Mouse (Mus musculus) hindbrain, embryonic 12.5 days (tissue): ENCODE results near the gene Opn1sw. TPM values are rescaled to one million over a fixed set of nuclear protein-coding genes. Genes with fewer than 3 reads are reported as not detected.
"Not testable (repeated sequence)": the region's sequence is repeated elsewhere in the genome, so short reads cannot be mapped to it uniquely, and the experiment has no call there.

Source experiments
- ATAC-seq: fragments of 200-750 bp; cut with Nextera tagmentation; 2 replicates; pipeline ENCODE4 v1.8.0; 2017; ENCODE audit warnings: moderate TSS enrichment; ENCODE audit not compliant: low FRiP score
- H3K27ac ChIP-seq: fragments of 300-500 bp; sonication (generic); 2 replicates; pipeline ENCODE4 v1.5.1; 2016; ENCODE audit warnings: mild to moderate bottlenecking
- H3K27me3 ChIP-seq: fragments of 300-500 bp; sonication (generic); 2 replicates; pipeline ENCODE4 v1.6.1; 2016; ENCODE audit warnings: mild to moderate bottlenecking
- H3K36me3 ChIP-seq: fragments of 300-500 bp; sonication (generic); 2 replicates; pipeline ENCODE4 v1.6.1; 2016; ENCODE audit warnings: mild to moderate bottlenecking
- H3K4me1 ChIP-seq: fragments of 300-500 bp; sonication (generic); 2 replicates; pipeline ENCODE4 v1.6.1; 2016
- H3K4me2 ChIP-seq: fragments of 300-500 bp; sonication (generic); replicated peaks from 2 replicates; pipeline ENCODE4 v1.6.1; 2016; ENCODE audit warnings: mild to moderate bottlenecking
- H3K4me3 ChIP-seq: fragments of 300-500 bp; sonication (generic); 2 replicates; pipeline ENCODE4 v1.5.1; 2016; ENCODE audit warnings: mild to moderate bottlenecking
- H3K9ac ChIP-seq: fragments of 300-500 bp; sonication (generic); 2 replicates; pipeline ENCODE4 v1.6.1; 2016; ENCODE audit warnings: mild to moderate bottlenecking, moderate library complexity
- H3K9me3 ChIP-seq: fragments of 300-500 bp; sonication (generic); replicated peaks from 2 replicates; pipeline ENCODE4 v1.6.1; 2016; ENCODE audit warnings: mild to moderate bottlenecking
- WGBS: fragments of 180-500 bp; shearing (Covaris S2); methylation state at CpG from one replicate; pipeline ENCODE4 v1.1.7; 2016; 5-methylcytosine and 5-hydroxymethylcytosine counted together
- microRNA-seq: library from miRNA; unstranded; fragments of <30 nt; microRNA quantifications from one replicate; pipeline ENCODE4, GENCODE M21; 2017
- polyA plus RNA-seq: library from polyadenylated mRNA; unstranded; fragments of >200 nt; fragmentation: Nextera tagmentation; extraction: Ambion mirVana; gene quantifications from 2 replicates; pipeline ENCODE4 v1.2.1, GENCODE M21; 2016

Gene Opn1sw
- polyA plus RNA-seq, 1 experiment from 2014 or later = 0.25 TPM

DNA sequence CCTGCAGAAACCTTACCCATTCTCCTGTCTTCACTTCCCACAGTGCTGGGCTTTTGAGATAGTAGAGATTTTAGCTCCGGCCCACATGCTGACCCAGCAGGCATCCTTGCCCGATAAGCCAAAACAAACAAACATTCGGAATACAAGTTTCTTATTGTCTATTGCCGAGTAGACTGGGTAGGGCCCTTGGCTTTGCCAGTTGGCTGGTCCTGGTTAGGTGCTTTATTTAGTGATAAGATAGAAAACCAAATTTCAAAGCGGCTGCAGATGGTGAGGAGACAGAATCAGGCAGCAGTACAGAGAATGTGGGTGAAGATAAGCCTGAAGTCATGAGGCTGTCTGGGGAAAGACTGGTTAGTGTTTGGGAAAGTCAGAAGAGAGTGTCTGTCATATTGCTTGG lies 35.5 kb downstream of the Opn1sw start:
- Histone ChIP-seq H3K4me1 (peaks cover 7% of the 10 kb centered on the region), H3K36me3 (peaks cover 6% of the 10 kb centered on the region; the same call in 1 of the 2 replicates), H3K4me3 (no peak overlapping the region), H3K27me3 (no peaks in the 10 kb centered on the region), H3K27ac (no peak overlapping the region), H3K9me3 (no peaks in the 10 kb centered on the region), H3K9ac (no peak overlapping the region), H3K4me2 (no peak overlapping the region)
- ATAC-seq = no peak
- 41% methylated on average over 5 of the region's 5 CpGs for WGBS

DNA sequence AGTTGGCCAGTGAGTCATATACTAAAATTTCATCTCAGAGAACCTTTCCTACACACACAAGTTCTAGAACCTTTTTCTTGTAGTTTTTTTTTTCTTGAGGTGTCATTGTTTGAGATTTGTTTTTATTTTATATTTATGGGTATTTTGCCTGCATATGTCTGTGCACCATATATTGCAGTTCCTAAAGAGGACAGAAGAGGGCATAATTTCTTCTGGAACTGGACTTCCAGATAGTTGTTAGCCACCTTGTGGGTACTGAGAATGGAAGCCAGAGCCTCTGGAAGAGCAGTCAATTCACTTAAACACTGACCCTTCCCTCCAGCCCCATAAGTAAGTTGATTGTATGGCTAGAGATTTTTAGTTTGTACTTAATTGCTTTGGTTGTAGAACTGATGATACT lies 36.7 kb downstream of the Opn1sw start:
- H3K9ac ChIP-seq = no peak overlapping the region
- H3K9me3 ChIP-seq = no peaks in the 10 kb centered on the region
- H3K36me3 ChIP-seq = no peaks in the 10 kb centered on the region; the same call in 1 of the 2 replicates
- no peak overlapping the region for H3K4me3 ChIP-seq
- ATAC-seq = no peak
- H3K27me3 ChIP-seq = no peaks in the 10 kb centered on the region
- peaks cover 11% of the 10 kb centered on the region for H3K4me1 ChIP-seq
- no peak overlapping the region for H3K27ac ChIP-seq
- H3K4me2 ChIP-seq = no peak overlapping the region

DNA sequence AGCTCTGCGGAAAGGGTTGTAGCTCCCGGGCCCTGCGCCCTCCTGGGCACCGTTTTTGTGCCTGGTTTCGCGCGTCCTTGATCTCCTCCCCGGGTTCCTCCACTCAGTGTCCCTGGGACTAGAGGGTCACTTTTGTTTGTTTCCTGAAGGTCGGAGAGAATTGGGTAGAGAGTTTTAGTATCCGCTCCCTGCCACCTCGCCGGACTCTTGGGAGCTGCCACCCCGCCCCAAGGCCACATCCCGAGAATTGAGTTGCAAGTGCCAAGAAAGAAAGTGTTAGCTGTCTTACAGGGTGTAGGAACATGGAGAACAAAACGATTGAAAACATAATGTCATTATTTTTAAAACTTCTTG lies 39.9 kb downstream of the Opn1sw start:
- WGBS = under 1% methylated on average over 15 of the region's 15 CpGs
- no peak; the same call in 1 of the 2 replicates for ATAC-seq
- H3K4me3 ChIP-seq = peak overlapping the region; percentile 73
- H3K4me1 ChIP-seq = peaks cover 11% of the 10 kb centered on the region
- no peaks in the 10 kb centered on the region for H3K36me3 ChIP-seq
- H3K9me3 ChIP-seq = no peaks in the 10 kb centered on the region
- peak overlapping the region; percentile 75 for H3K4me2 ChIP-seq
- 0 out of 2 replicates have a peak, but pooled peaks cover under 1% of the 10 kb centered on the region for H3K27me3 ChIP-seq
- H3K9ac ChIP-seq = peak overlapping the region; percentile 77
- peak overlapping the region; percentile 32 for H3K27ac ChIP-seq

DNA sequence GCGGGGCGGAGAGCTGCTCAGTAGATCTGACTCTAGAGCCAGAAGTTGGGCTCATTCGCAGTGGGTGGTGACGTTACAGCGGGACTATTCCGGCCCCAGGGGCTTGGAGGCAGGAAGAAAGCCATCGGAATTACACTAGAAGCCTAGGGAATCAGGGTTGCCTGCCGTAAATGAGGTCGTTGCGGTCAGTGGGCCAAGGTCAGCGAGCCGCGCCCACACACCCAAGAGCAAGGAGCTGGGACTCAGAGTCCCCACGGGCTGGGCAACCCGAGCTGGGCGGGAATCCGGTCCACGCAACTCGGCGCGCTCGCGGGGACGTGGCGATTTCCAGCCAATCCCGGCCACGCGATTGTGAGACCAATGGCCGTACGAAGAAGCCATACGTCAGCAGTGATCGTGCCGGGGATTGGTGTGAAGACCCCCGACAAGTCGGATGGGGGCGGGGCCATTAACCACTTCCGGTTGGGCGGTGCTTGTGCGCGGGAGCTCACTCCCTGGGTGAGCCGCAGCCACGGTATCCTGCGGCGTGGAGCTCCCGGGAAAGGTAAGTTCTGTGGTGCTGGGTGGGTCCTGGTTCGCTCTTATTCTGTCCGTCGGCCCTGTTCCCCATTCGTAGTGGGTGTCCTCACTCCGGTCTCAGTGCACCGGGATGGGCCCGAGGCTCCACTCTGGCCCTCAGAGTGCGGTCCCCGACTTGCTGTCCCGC lies 40.5 kb downstream of the Opn1sw start, which contains the start of gene Calu:
TSS of gene Calu (plus strand) at position 405 of the 706 bp plus-strand sequence.
- H3K36me3 ChIP-seq = no peaks in the 10 kb centered on the region
- peak within 1 kb of the TSS; percentile 75 for H3K4me2 ChIP-seq
- peak within 1 kb of the TSS; percentile 73 for H3K4me3 ChIP-seq
- H3K9me3 ChIP-seq = no peaks in the 10 kb centered on the region
- under 1% methylated on average over 55 of the region's 55 CpGs for WGBS
- H3K9ac ChIP-seq = peak within 1 kb of the TSS; percentile 77
- peaks cover 11% of the 10 kb centered on the region for H3K4me1 ChIP-seq
- peak within 1 kb of the TSS; percentile 76 for H3K27ac ChIP-seq
- ATAC-seq = peak; percentile 100
- H3K27me3 ChIP-seq = 0 out of 2 replicates have a peak, but pooled peaks cover 4% of the 10 kb centered on the region

DNA sequence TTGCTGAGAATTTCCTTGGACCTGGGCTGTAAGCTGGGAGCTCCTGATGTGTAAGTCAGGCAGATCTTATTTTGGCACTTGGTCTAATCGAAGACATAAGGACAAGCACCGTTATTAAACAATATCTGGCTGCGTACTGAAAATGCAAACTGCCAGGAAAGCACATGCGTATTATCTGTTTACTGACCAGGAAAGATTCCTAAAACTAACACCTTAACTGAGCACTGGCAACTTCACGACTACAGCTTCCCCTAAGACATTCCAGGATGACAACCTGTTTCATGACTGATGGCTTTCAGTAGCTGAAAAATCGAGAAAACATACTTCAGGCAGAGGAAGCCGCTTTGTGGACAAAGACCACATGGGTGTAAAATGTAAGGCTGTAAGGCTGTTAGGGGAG lies 41.1 kb downstream of the Opn1sw start:
- Histone ChIP-seq H3K4me2 (peak overlapping the region; percentile 58), H3K4me1 (peaks cover 11% of the 10 kb centered on the region), H3K4me3 (peak overlapping the region; percentile 73), H3K9ac (peak overlapping the region; percentile 65), H3K36me3 (no peaks in the 10 kb centered on the region), H3K9me3 (no peaks in the 10 kb centered on the region), H3K27ac (peak overlapping the region; percentile 76), H3K27me3 (0 out of 2 replicates have a peak, but pooled peaks cover 4% of the 10 kb centered on the region)
- ATAC-seq = no peak
- WGBS = 38% methylated on average over 7 of the region's 7 CpGs

DNA sequence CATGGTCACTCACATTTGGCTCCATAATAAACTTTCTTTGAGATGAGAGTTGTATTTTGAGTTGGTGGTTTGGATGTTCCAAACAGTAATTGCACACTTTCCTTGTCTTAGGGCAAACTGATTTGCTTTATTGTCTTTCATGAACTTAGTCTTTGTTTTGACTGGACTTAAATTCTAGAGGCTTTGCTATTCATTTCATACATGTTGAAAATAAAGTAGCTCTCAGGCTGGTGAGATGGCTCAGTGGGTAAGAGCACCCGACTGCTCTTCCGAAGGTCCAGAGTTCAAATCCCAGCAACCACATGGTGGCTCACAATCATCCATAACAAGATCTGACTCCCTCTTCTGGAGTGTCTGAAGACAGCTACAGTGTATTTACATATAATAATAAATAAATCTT lies 41.8 kb downstream of the Opn1sw start:
- H3K9ac ChIP-seq, H3K27ac ChIP-seq, H3K36me3 ChIP-seq, ATAC-seq, H3K4me2 ChIP-seq, H3K4me3 ChIP-seq, H3K27me3 ChIP-seq, H3K9me3 ChIP-seq: not testable (repeated sequence)
- H3K4me1 ChIP-seq = peaks cover 11% of the 10 kb centered on the region
- 95% methylated on average over 2 of the region's 2 CpGs for WGBS

DNA sequence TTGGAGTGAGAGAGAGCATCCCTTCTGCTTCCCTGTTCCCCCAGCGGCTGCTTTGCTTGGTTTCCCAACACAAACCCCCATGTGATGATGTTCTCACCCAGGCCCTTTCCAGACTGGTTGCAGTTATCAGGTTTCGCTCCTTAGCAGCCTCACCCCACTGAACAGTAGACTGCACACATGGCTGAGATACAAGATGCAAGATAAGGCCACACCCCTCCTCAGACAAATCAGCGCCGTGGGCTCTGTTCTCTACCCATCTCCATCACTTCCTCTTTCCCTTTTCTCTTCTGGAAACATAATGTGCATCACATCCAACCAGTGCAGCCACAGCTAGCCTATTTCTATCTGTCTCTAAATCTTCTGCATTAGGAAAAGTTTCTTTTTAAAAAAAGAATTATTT lies 58.8 kb downstream of the Opn1sw start:
- Histone ChIP-seq H3K4me3 (no peak overlapping the region), H3K9me3 (no peaks in the 10 kb centered on the region), H3K4me1 (no peaks in the 10 kb centered on the region), H3K4me2 (no peak overlapping the region), H3K27ac (no peak overlapping the region), H3K9ac (no peak overlapping the region), H3K27me3 (peaks cover 6% of the 10 kb centered on the region; the same call in 1 of the 2 replicates), H3K36me3 (no peaks in the 10 kb centered on the region)
- WGBS = 69% methylated on average over 4 of the region's 4 CpGs
- no peak for ATAC-seq

DNA sequence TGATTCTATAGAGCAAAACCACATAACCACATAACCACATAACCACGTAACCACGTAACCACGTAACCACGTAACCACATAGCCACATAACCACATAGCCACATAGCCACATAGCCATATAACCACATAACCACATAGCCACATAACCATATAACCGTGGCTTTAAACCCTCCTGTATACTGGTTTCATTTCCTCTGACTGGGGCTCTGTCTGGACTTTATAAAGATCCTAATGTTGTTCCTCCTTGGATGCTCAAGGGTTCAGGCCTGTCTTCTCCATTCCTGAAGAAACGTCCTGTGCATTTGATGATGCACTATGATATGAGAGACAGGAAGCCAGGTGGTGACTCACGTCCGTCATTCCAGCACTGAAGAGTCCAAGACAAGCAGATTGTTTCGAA lies 61.3 kb downstream of the Opn1sw start:
- Histone ChIP-seq H3K27ac (no peak overlapping the region), H3K4me1 (no peaks in the 10 kb centered on the region), H3K9me3 (no peaks in the 10 kb centered on the region), H3K27me3 (no peaks in the 10 kb centered on the region), H3K9ac (no peak overlapping the region), H3K36me3 (no peaks in the 10 kb centered on the region), H3K4me2 (no peak overlapping the region), H3K4me3 (no peak overlapping the region)
- ATAC-seq = no peak
- 91% methylated on average over 9 of the region's 9 CpGs for WGBS

Small RNAs within 50 kb of the gene (microRNA-seq; reads per million reads assigned to microRNA genes)
- not detected for gene Gm26220
- not detected for gene Gm44354

Other genes with a start within 250 kb of the Opn1sw start
- gene Rbm28, start 223.5 kb downstream of the Opn1sw start, polyA plus RNA-seq = 57.7 and 61.0 TPM in 2 replicates
- 2.4 and 2.6 TPM in 2 replicates for gene Prrt4, start 208.9 kb downstream of the Opn1sw start, polyA plus RNA-seq
- gene Impdh1, start 172.1 kb downstream of the Opn1sw start, polyA plus RNA-seq = 49.9 and 52.4 TPM in 2 replicates
- gene Hilpda, start 116.0 kb downstream of the Opn1sw start, polyA plus RNA-seq = 31.8 and 32.1 TPM in 2 replicates
- gene Fam71f2, start 108.9 kb downstream of the Opn1sw start, polyA plus RNA-seq = 0.65 and 0.72 TPM in 2 replicates
- gene Fam71f1, start 69.3 kb downstream of the Opn1sw start, polyA plus RNA-seq = 0.27 TPM in 1 of 2 replicates, not detected in the other
- 261 and 265 TPM in 2 replicates for gene Calu, start 40.4 kb downstream of the Opn1sw start, polyA plus RNA-seq
- 35.6 and 36.0 TPM in 2 replicates for gene Ccdc136, start 7.8 kb upstream of the Opn1sw start, polyA plus RNA-seq
- 11.8 and 14.5 TPM in 2 replicates for gene Flnc, start 44.8 kb upstream of the Opn1sw start, polyA plus RNA-seq
- 215 and 230 TPM in 2 replicates for gene Atp6v1f, start 79.2 kb upstream of the Opn1sw start, polyA plus RNA-seq
- 0.43 TPM in 1 of 2 replicates, not detected in the other for gene Atp6v1fnb, start 83.0 kb upstream of the Opn1sw start, polyA plus RNA-seq
- gene Kcp, start 119.5 kb upstream of the Opn1sw start, polyA plus RNA-seq = 22.0 and 24.7 TPM in 2 replicates
- gene Irf5, start 138.2 kb upstream of the Opn1sw start, polyA plus RNA-seq = 2.9 and 3.2 TPM in 2 replicates
- gene Tnpo3, start 221.4 kb upstream of the Opn1sw start, polyA plus RNA-seq = 107 TPM in 2 replicates